In the genomic region with DNA sequence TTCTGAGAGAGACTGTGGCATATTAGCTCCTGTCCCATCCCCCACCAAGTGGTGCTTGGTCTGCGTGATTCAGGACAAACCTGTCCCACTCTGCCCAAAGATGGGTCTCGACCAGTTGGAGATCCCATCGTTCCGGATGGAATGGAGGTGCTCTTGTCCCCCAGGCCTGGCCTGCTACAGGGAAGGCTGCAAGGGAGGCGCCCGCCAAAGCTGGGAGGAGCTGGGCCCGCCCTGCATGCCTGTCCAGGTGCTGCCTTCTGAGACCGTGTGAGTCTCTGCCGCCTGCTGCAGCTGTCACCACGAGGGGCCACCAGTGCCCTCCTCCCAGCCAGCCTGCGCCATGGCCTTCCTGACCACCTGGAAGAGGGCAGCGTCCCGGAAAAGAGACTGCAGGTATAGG, we compare ENCODE assay signal across 9 mouse cellular contexts. TPM values are rescaled to one million over a fixed set of nuclear protein-coding genes. Genes with fewer than 3 reads are reported as not detected.
DNase-seq lines count a peak whose midpoint lies in the region; ATAC-seq and TF ChIP-seq lines count a peak whose summit lies in the region.
"Had no signal": no experiment of that assay in that cellular context is flagged by ENCODE, and none has a peak within 500 bp of the region (broad histone marks: within the 10 kb centered on the region; RNA-seq: fewer than 3 reads in every experiment).

No protein-coding gene starts in this region.

- H3K9me3 ChIP-seq in ES-E14 (ENCODE audit: control insufficient read depth, insufficient read depth, low read depth, low read length): no peaks in the 10 kb centered on the region
- H3K9me3 ChIP-seq in forebrain, embryonic 16.5 days (ENCODE audit: control insufficient read depth, low read length): no peaks in the 10 kb centered on the region
- H3K9me3 ChIP-seq in limb, embryonic 14.5 days (ENCODE audit: control insufficient read depth, low read length): no peaks in the 10 kb centered on the region

- peaks cover 0 to 2% of the 10 kb centered on the region in 2 experiments; a peak in 1 of 4 replicates for H3K4me1 ChIP-seq in ES-E14 (ENCODE audit: control insufficient read depth in 2 of 2, insufficient read depth in 2 of 2, low read length in 2 of 2, poor library complexity in 1 of 2)
- H3K4me1 ChIP-seq in forebrain, embryonic 16.5 days (replicated peaks; ENCODE audit: control insufficient read depth, insufficient read depth, low read length): peaks cover 5% of the 10 kb centered on the region; the same call in 1 of the 2 replicates
- peaks cover 6% of the 10 kb centered on the region; the same call in 1 of the 2 replicates for H3K4me1 ChIP-seq in limb, embryonic 14.5 days (ENCODE audit: control insufficient read depth, insufficient read depth, low read length)

- ATAC-seq in frontal cortex, adult (ENCODE audit: low TSS enrichment): peak; percentile 17; the same call in 1 of the 2 replicates
- ATAC-seq in forebrain, embryonic 16.5 days: peak; percentile 47; the same call in 1 of the 2 replicates
- no peak for ATAC-seq in limb, embryonic 14.5 days (ENCODE audit: low FRiP score, low read depth)
- 0 out of 2 replicates have a peak, but pooled peaks have one; percentile 18 for ATAC-seq in monocyte, adult 5-6 weeks (replicated peaks; ENCODE audit: insufficient number of reproducible peaks, low FRiP score, low TSS enrichment, poor library complexity, severe bottlenecking)

- H3K27ac ChIP-seq in ES-E14 (ENCODE audit: insufficient read depth, low read depth, low read length, poor library complexity, severe bottlenecking): no peak overlapping the region
- H3K27ac ChIP-seq in forebrain, embryonic 16.5 days (ENCODE audit: low read length): no peak overlapping the region
- H3K27ac ChIP-seq in limb, embryonic 14.5 days (replicated peaks; ENCODE audit: low read depth, low read length): no peak overlapping the region

- in situ Hi-C loops in ES-E14 (cut with MboI; ENCODE audit: low sequenced_read_pairs in 2 of 2, unreplicated experiment in 2 of 2): no loop called here

- no peaks in the 10 kb centered on the region for H3K36me3 ChIP-seq in ES-E14 (ENCODE audit: control insufficient read depth, insufficient read depth, low read length, poor library complexity, severe bottlenecking)
- H3K36me3 ChIP-seq in forebrain, embryonic 16.5 days (ENCODE audit: control insufficient read depth, insufficient read depth): no peaks in the 10 kb centered on the region; the same call in 1 of the 2 replicates
- no peaks in the 10 kb centered on the region for H3K36me3 ChIP-seq in limb, embryonic 14.5 days (ENCODE audit: control insufficient read depth, insufficient read depth, low read length)

- WGBS in forebrain, embryonic 16.5 days: 12% methylated on average over 13 of the region's 13 CpGs
- 10% methylated on average over 13 of the region's 13 CpGs for WGBS in limb, embryonic 14.5 days

- no peak for DNase-seq in frontal cortex, adult 2 months (ENCODE audit: extremely low spot score in 1 of 2, low spot score in 1 of 2)
- no peak for DNase-seq in ES-E14 (ENCODE audit: low read depth, low spot score)
- no peak for DNase-seq in limb, embryonic 14.5 days (ENCODE audit: low spot score)
- no peak for DNase-seq in layer of hippocampus, postnatal 25 days (ENCODE audit: extremely low spot score in 1 of 2, low spot score in 1 of 2)
- no peak for DNase-seq in gastrocnemius, postnatal 4 days (ENCODE audit: low spot score in 2 of 2)

- no peaks in the 10 kb centered on the region for H3K27me3 ChIP-seq in forebrain, embryonic 16.5 days (replicated peaks; ENCODE audit: control insufficient read depth, insufficient read depth, low read length)
- H3K27me3 ChIP-seq in limb, embryonic 14.5 days (ENCODE audit: control insufficient read depth, insufficient read depth, low read length): no peaks in the 10 kb centered on the region
- H3K27me3 ChIP-seq: CH12.LX had no signal

- H3K9ac ChIP-seq in ES-E14 (ENCODE audit: insufficient read depth, low read depth, low read length, poor library complexity, severe bottlenecking): peak overlapping the region; percentile 15; the same call in 1 of the 2 replicates
- H3K9ac ChIP-seq in forebrain, embryonic 16.5 days (replicated peaks; ENCODE audit: low read depth, low read length): 0 out of 2 replicates have a peak overlapping the region, but pooled peaks have one; percentile 15
- peak overlapping the region; percentile 34 for H3K9ac ChIP-seq in limb, embryonic 14.5 days (ENCODE audit: low read depth, low read length, severe bottlenecking)

- peak overlapping the region; percentile 29 for H3K4me2 ChIP-seq in forebrain, embryonic 16.5 days (ENCODE audit: low read length)
- H3K4me2 ChIP-seq in limb, embryonic 14.5 days (replicated peaks; ENCODE audit: low read depth, low read length, severe bottlenecking): peak overlapping the region; percentile 45

- peak overlapping the region; percentile 14 to 16; a peak in 2 of 4 replicates for H3K4me3 ChIP-seq in ES-E14 (ENCODE audit: insufficient read depth in 1 of 2, low read depth in 1 of 2, low read length in 2 of 2, poor library complexity in 1 of 2, severe bottlenecking in 1 of 2)
- no peak overlapping the region for H3K4me3 ChIP-seq in forebrain, embryonic 16.5 days (replicated peaks; ENCODE audit: low read length)
- peak overlapping the region; percentile 17; the same call in 1 of the 2 replicates for H3K4me3 ChIP-seq in limb, embryonic 14.5 days (replicated peaks; ENCODE audit: low read length)

- no peak for TF ChIP-seq POLR2A in limb, embryonic 14.5 days (IDR thresholded peaks at IDR 0.05; ENCODE audit: borderline replicate concordance, extremely low read depth, insufficient read depth, insufficient read length)

TF ChIP-seq in ES-E14, 5 proteins besides CTCF, POLR2A, EP300 and RAD21:
- no peak for TF ChIP-seq ZC3H11A (IDR thresholded peaks at IDR 0.05; ENCODE audit: borderline replicate concordance, low read depth, low read length)
- no peak for TF ChIP-seq HCFC1 (IDR thresholded peaks at IDR 0.05; ENCODE audit: borderline replicate concordance, insufficient read depth, low read length)
- TF ChIP-seq ZNF384 (IDR thresholded peaks at IDR 0.05; ENCODE audit: low read depth, low read length): no peak
- TF ChIP-seq MAFK (IDR thresholded peaks at IDR 0.05; ENCODE audit: insufficient read depth, low read depth, low read length): no peak
- no peak for TF ChIP-seq CHD2 (IDR thresholded peaks at IDR 0.05; ENCODE audit: low read depth, low read length)

RNA-seq across cellular contexts. Expression of a gene that starts 12.5 kb away (rescaled TPM):
- 4.3 and 4.4 TPM in 2 replicates for polyA plus RNA-seq in frontal cortex, adult 2 months (2012; rRNA removed)
- 1.7 and 1.9 TPM in 2 replicates for total RNA-seq in ES-E14 (2012; rRNA removed)
- polyA plus RNA-seq in forebrain, embryonic 16.5 days (2015; fragmentation: Nextera tagmentation; extraction: Ambion mirVana): 0.45 and 0.91 TPM in 2 replicates
- polyA plus RNA-seq in limb, embryonic 14.5 days (2012; rRNA removed): 5.4 and 6.0 TPM in 2 replicates
- polyA plus RNA-seq in limb, embryonic 14.5 days (2014; fragmentation: Nextera tagmentation; extraction: Ambion mirVana): 4.0 and 4.3 TPM in 2 replicates
- total RNA-seq in monocyte, adult 5-6 weeks (2017): not detected in 3 replicates
- 1 to 10 TPM; 1.1 to 1.9 TPM for total RNA-seq in layer of hippocampus, postnatal 25 days (2021)
- 1 to 10 TPM in 1 of 2 experiments, under 1 TPM in 1; 0.83 to 1.2 TPM for total RNA-seq in gastrocnemius, postnatal 4 days (2021)
